Mouse (Mus musculus) heart, adult 11 months (tissue): ENCODE data around the gene Hist1h2af.

Source experiments
- DNase-seq: peaks from one replicate; pipeline ENCODE4 v3.0.0; 2022

Hist1h2af gene

DNA sequence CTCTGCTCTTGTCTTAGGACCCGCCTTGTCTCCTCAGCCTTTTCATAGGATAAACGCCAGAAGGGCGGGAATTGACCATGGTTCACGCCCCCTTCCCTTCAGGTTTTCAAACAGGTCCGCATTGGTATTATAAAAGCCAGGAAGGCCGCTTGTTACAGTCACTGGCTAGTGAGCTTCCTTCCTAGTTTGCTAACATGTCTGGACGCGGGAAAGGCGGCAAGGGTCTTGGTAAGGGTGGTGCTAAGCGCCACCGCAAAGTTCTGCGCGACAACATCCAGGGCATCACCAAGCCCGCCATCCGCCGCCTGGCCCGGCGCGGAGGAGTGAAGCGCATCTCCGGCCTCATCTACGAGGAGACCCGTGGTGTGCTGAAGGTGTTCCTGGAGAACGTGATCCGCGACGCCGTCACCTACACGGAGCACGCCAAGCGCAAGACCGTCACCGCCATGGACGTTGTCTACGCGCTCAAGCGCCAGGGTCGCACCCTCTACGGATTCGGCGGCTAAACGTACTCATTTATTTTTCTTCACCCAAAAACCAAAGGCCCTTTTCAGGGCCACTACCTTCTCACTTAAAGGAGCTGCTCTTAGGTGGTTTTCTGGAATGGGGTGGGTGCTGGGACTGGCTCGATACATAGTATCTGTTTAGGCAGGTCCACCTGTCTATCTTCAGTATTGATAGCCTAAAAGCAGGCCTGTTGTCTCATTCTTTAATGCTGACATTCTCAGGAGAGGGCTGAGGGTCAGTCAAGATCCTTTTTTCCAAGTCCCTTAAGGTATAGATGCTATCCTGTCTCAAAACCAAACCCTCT is 47.9 kb downstream of the Hist1h2af start, which contains the start of gene Hist1h4d:
Hist1h4d (plus strand) TSS at position 191 of the 811 bp plus-strand sequence.
- DNase-seq: peak; percentile 100

GRCm38 (mm10) chr13:23582219-23583056 is 48.7 kb downstream of the Hist1h2af start:
- DNase-seq: peak; percentile 76

DNA sequence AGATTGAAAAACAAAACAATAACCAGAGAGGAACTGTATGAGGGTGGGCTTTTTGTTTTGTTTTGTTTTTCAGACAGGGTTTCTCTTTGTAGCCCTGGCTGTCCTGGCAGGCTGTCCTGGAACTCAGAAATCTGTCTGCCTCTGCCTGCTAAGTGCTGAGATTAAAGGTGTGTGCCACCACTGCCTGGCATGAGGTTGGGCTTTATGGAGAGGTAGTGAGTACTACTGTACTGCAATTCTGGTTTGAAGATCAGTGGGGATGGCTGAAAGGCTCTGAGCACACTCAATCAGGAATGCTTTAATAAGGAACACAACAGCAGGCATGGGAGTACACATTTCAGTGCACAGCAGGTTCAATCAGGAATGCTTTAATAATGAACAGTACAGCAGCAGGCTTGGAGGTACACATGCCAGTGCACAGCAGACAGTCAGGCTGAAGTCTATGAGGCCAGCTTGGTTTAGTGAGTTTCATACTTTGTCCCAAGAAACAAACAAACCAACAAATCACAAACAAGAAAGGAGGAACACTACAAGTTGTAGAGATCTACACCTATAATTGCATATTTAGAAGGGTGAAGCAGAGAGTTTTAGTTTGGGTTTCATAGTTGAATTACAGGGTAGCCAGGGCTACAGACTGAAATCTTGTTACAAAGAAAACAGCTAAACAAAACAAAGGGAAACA is 49.8 kb downstream of the Hist1h2af start:
- peak; percentile 80 for DNase-seq
